Mouse (Mus musculus): ENCODE data around the gene Lrrc18. TPM values are rescaled to one million over a fixed set of nuclear protein-coding genes. Genes with fewer than 3 reads are reported as not detected.
A peak's percentile ranks its signal among the peaks of the same experiment; 100 is the strongest.

Gene Lrrc18
- 0.50 and 0.57 TPM in 2 replicates for polyA plus RNA-seq (2012; rRNA removed)

- 90% methylated on average over 2 of the region's 2 CpGs for WGBS
- no peak for TF ChIP-seq POLR2A (IDR thresholded peaks at IDR 0.05; ENCODE audit: control insufficient read depth, extremely low read depth, insufficient read depth, low read length, poor library complexity)
- H3K4me3 ChIP-seq (ENCODE audit: control insufficient read depth, insufficient read depth, low read length): no peak within 1 kb of the TSS
- DNase-seq: no peak
- no peaks in the 10 kb centered on the region for H3K27me3 ChIP-seq (ENCODE audit: control insufficient read depth, insufficient read depth, low read length)
- H3K27ac ChIP-seq (ENCODE audit: control insufficient read depth, insufficient read depth, low read length): no peak within 1 kb of the TSS
- no peaks in the 10 kb centered on the region for H3K4me1 ChIP-seq (replicated peaks; ENCODE audit: control insufficient read depth, insufficient read depth, low read length)
- no peaks in the 10 kb centered on the region for H3K36me3 ChIP-seq (ENCODE audit: control insufficient read depth, insufficient read depth, low read length)
These were observed at the start of gene Lrrc18 for GRCm38 (mm10) chr14:32991082-32991481. TSS of gene Lrrc18 (plus strand) at chr14:32991382.

DNA sequence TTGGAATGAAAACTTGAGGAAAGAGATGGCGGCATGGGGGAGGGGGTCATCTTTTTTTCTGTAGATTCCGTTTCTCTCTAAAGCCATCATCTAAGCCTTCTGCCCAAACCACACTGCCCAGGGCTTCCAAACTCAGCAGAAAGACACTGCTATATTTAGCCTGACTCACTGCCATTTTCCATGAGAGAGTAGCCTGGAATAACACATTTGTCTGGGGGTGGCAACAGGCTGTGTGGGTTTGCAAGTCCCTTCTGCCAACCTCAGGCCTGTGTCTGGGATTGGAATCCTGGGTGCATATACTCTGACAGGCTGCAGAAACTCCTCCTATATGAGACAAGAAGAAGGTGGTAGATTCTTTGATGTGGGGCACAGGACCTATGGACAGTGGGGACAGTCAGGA lies 43.7 kb upstream of the Lrrc18 start:
- no peaks in the 10 kb centered on the region for H3K27me3 ChIP-seq (ENCODE audit: control insufficient read depth, insufficient read depth, low read length)

DNA sequence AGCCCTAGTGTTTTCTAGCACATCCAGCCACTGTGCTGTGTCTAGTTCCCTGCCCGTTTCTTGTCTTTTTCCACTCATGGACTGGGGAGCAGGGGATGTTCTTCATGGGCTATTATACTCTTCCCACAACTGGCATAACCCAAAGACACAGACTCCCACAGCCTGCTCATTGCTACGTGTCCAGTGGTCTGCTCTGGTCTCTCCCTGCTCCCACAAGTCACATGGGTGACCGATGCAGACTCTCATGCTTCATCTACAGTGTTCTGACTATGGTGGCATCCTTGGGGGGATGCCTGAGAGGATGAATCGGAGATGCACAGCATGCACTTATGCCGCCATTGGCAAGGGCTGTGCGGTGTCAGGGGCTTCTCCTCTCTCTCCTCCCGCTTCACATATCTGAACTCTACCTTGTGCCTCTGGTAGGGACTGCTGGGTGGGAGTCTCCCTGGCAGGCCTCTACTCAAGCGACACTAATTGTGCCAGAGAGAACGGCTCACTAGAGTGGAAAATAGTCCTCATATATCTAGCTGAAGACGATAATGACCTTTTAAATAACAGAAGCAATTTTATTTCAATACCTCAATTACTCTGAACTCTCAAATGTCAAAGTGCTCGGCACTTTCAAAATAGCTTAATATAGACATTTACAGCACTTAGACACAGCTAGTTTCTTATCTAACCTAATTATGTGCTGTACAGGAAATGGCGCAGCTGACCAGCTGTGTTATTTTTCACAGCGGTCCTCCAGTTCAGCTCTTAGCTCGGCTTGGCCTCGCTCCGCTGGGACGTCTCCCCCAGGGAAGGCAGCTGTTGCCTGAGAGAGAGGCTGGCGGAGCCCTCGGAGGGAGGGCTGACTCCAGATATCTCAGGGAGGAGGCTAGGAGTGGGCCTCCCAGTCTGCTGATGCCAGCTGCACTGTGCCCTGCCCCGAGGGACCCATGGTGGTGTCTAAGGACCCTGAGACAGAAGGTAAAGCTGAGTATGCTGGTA lies 40.6 kb upstream of the Lrrc18 start:
- H3K4me1 ChIP-seq (replicated peaks; ENCODE audit: control insufficient read depth, insufficient read depth, low read length): no peaks in the 10 kb centered on the region
- H3K4me3 ChIP-seq (ENCODE audit: control insufficient read depth, insufficient read depth, low read length): no peak overlapping the region
- H3K27ac ChIP-seq (ENCODE audit: control insufficient read depth, insufficient read depth, low read length): no peak overlapping the region
- WGBS: 61% methylated on average over 20 of the region's 20 CpGs
- no peak for DNase-seq
- H3K36me3 ChIP-seq (ENCODE audit: control insufficient read depth, insufficient read depth, low read length): no peaks in the 10 kb centered on the region
- TF ChIP-seq POLR2A (IDR thresholded peaks at IDR 0.05; ENCODE audit: control insufficient read depth, extremely low read depth, insufficient read depth, low read length, poor library complexity): no peak
- no peak for TF ChIP-seq CTCF (IDR thresholded peaks at IDR 0.05; ENCODE audit: borderline replicate concordance, control insufficient read depth, extremely low read depth, insufficient read depth, low read length, poor library complexity)
- H3K27me3 ChIP-seq (ENCODE audit: control insufficient read depth, insufficient read depth, low read length): no peaks in the 10 kb centered on the region

More for the DNA sequence above, 43.7 kb upstream of the Lrrc18 start:
- TF ChIP-seq POLR2A (IDR thresholded peaks at IDR 0.05; ENCODE audit: control insufficient read depth, extremely low read depth, insufficient read depth, low read length, poor library complexity) (no peak), CTCF (IDR thresholded peaks at IDR 0.05; ENCODE audit: borderline replicate concordance, control insufficient read depth, extremely low read depth, insufficient read depth, low read length, poor library complexity) (no peak)
- no peaks in the 10 kb centered on the region for H3K36me3 ChIP-seq (ENCODE audit: control insufficient read depth, insufficient read depth, low read length)
- H3K4me3 ChIP-seq (ENCODE audit: control insufficient read depth, insufficient read depth, low read length): no peak overlapping the region
- H3K4me1 ChIP-seq (replicated peaks; ENCODE audit: control insufficient read depth, insufficient read depth, low read length): no peaks in the 10 kb centered on the region
- WGBS: 95% methylated on average over 2 of the region's 2 CpGs
- no peak overlapping the region for H3K27ac ChIP-seq (ENCODE audit: control insufficient read depth, insufficient read depth, low read length)
- no peak for DNase-seq

- Histone ChIP-seq H3K27ac (ENCODE audit: control insufficient read depth, insufficient read depth, low read length) (no peak overlapping the region), H3K4me3 (ENCODE audit: control insufficient read depth, insufficient read depth, low read length) (no peak overlapping the region), H3K36me3 (ENCODE audit: control insufficient read depth, insufficient read depth, low read length) (no peaks in the 10 kb centered on the region), H3K4me1 (replicated peaks; ENCODE audit: control insufficient read depth, insufficient read depth, low read length) (no peaks in the 10 kb centered on the region), H3K27me3 (ENCODE audit: control insufficient read depth, insufficient read depth, low read length) (no peaks in the 10 kb centered on the region)
- no peak for TF ChIP-seq CTCF (IDR thresholded peaks at IDR 0.05; ENCODE audit: borderline replicate concordance, control insufficient read depth, extremely low read depth, insufficient read depth, low read length, poor library complexity)
- TF ChIP-seq POLR2A (IDR thresholded peaks at IDR 0.05; ENCODE audit: control insufficient read depth, extremely low read depth, insufficient read depth, low read length, poor library complexity): no peak
- DNase-seq: no peak
- 84% methylated on average over 8 of the region's 8 CpGs for whole genome bisulfite sequencing
These were observed 34.7 kb upstream of the Lrrc18 start for GRCm38 (mm10) chr14:32956486-32956885.

DNA sequence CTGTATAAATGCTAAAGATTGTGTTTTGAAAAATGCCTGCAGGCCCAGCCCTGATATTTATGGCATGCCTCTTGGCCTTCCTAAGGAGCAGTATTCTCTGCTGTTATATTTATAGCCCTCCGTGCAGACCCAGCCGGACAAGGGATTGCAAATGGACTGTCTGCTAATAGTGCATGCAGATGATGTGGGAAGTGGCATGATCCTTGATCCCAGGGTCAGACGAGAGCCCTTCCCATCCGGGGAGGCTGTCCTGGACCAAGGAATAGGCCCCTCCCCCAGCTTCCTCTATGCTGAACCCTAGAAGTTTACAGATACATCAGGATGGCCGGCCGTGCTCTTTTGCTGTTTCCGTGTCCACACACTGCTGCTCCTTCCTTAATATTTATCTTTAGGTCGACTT lies 32.5 kb upstream of the Lrrc18 start:
- no peaks in the 10 kb centered on the region for H3K4me1 ChIP-seq (replicated peaks; ENCODE audit: control insufficient read depth, insufficient read depth, low read length)
- TF ChIP-seq POLR2A (IDR thresholded peaks at IDR 0.05; ENCODE audit: control insufficient read depth, extremely low read depth, insufficient read depth, low read length, poor library complexity) (no peak), CTCF (IDR thresholded peaks at IDR 0.05; ENCODE audit: borderline replicate concordance, control insufficient read depth, extremely low read depth, insufficient read depth, low read length, poor library complexity) (no peak)
- 93% methylated on average over 8 of the region's 8 CpGs for WGBS
- no peak overlapping the region for H3K27ac ChIP-seq (ENCODE audit: control insufficient read depth, insufficient read depth, low read length)
- H3K4me3 ChIP-seq (ENCODE audit: control insufficient read depth, insufficient read depth, low read length): no peak overlapping the region
- H3K36me3 ChIP-seq (ENCODE audit: control insufficient read depth, insufficient read depth, low read length): no peaks in the 10 kb centered on the region
- no peaks in the 10 kb centered on the region for H3K27me3 ChIP-seq (ENCODE audit: control insufficient read depth, insufficient read depth, low read length)
- no peak for DNase-seq

GRCm38 (mm10) chr14:32960481-32960880 lies 30.7 kb upstream of the Lrrc18 start:
- no peaks in the 10 kb centered on the region for H3K4me1 ChIP-seq (replicated peaks; ENCODE audit: control insufficient read depth, insufficient read depth, low read length)
- no peaks in the 10 kb centered on the region for H3K36me3 ChIP-seq (ENCODE audit: control insufficient read depth, insufficient read depth, low read length)
- 70% methylated on average over 5 of the region's 5 CpGs for WGBS
- H3K27me3 ChIP-seq (ENCODE audit: control insufficient read depth, insufficient read depth, low read length): no peaks in the 10 kb centered on the region
- TF ChIP-seq CTCF (IDR thresholded peaks at IDR 0.05; ENCODE audit: borderline replicate concordance, control insufficient read depth, extremely low read depth, insufficient read depth, low read length, poor library complexity): peak; percentile 66; the same call in 1 of the 2 replicates
- no peak for TF ChIP-seq POLR2A (IDR thresholded peaks at IDR 0.05; ENCODE audit: control insufficient read depth, extremely low read depth, insufficient read depth, low read length, poor library complexity)
- no peak overlapping the region for H3K27ac ChIP-seq (ENCODE audit: control insufficient read depth, insufficient read depth, low read length)
- H3K4me3 ChIP-seq (ENCODE audit: control insufficient read depth, insufficient read depth, low read length): no peak overlapping the region
- DNase-seq: peak; percentile 30
